Mouse (Mus musculus) embryonic facial prominence, embryonic 11.5 days (tissue): ENCODE data around the gene Zfhx2. TPM values are rescaled to one million over a fixed set of nuclear protein-coding genes. Genes with fewer than 3 reads are reported as not detected.

Source experiments
- ATAC-seq: fragments of 200-750 bp; cut with Nextera tagmentation; replicated peaks from 2 replicates; pipeline ENCODE4 v1.8.0; 2017; ENCODE audit warnings: low read depth; ENCODE audit not compliant: insufficient number of reproducible peaks, low FRiP score, low TSS enrichment
- DNase-seq: peaks from one replicate; pipeline ENCODE4 v3.0.0-alpha.2; 2015; ENCODE audit warnings: low spot score
- H3K27ac ChIP-seq: fragments of 300-500 bp; sonication (generic); replicated peaks from 2 replicates; pipeline ENCODE4 v1.5.1; 2014; ENCODE audit warnings: mild to moderate bottlenecking, low read depth, low read length, control low read depth
- H3K27me3 ChIP-seq: fragments of 300-500 bp; sonication (generic); 2 replicates; pipeline ENCODE4 v1.6.1; 2014; ENCODE audit warnings: mild to moderate bottlenecking, low read length, moderate library complexity, mixed read lengths; ENCODE audit not compliant: control insufficient read depth, insufficient read depth
- H3K36me3 ChIP-seq: fragments of 300-500 bp; sonication (generic); replicated peaks from 2 replicates; pipeline ENCODE4 v1.6.1; 2014; ENCODE audit warnings: low read depth, mild to moderate bottlenecking, low read length, moderate library complexity, mixed read lengths; ENCODE audit not compliant: control insufficient read depth, insufficient read depth
- H3K4me1 ChIP-seq: fragments of 300-500 bp; sonication (generic); 2 replicates; pipeline ENCODE4 v1.6.1; 2014; ENCODE audit warnings: low read length, mixed read lengths; ENCODE audit not compliant: control insufficient read depth, insufficient read depth
- H3K4me2 ChIP-seq: fragments of 300-500 bp; sonication (generic); 2 replicates; pipeline ENCODE4 v1.6.1; 2014; ENCODE audit warnings: low read depth, mild to moderate bottlenecking, control low read depth, low read length, moderate library complexity
- H3K4me3 ChIP-seq: fragments of 300-500 bp; sonication (generic); 2 replicates; pipeline ENCODE4 v1.5.1; 2014; ENCODE audit warnings: low read depth, low read length, control low read depth
- H3K9ac ChIP-seq: fragments of 300-500 bp; sonication (generic); replicated peaks from 2 replicates; pipeline ENCODE4 v1.6.1; 2014; ENCODE audit warnings: mild to moderate bottlenecking, control low read depth, low read length
- H3K9me3 ChIP-seq: fragments of 300-500 bp; sonication (generic); replicated peaks from 2 replicates; pipeline ENCODE4 v1.6.1; 2016; ENCODE audit warnings: mild to moderate bottlenecking, low read length, inconsistent platforms, mixed read lengths; ENCODE audit not compliant: control insufficient read depth
- WGBS: fragments of 180-500 bp; shearing (Covaris S2); extraction: QIAGEN DNeasy Blood & Tissue Kit; methylation state at CpG from one replicate; pipeline ENCODE4 v1.1.7; 2014; 5-methylcytosine and 5-hydroxymethylcytosine counted together
- polyA plus RNA-seq: library from polyadenylated mRNA; unstranded; fragments of >200 nt; fragmentation: Nextera tagmentation; extraction: Ambion mirVana; gene quantifications from 2 replicates; pipeline ENCODE4 v1.2.1, GENCODE M21; 2014

The Zfhx2 gene
- polyA plus RNA-seq, 1 experiment from 2014 or later = 4.5 TPM

DNA sequence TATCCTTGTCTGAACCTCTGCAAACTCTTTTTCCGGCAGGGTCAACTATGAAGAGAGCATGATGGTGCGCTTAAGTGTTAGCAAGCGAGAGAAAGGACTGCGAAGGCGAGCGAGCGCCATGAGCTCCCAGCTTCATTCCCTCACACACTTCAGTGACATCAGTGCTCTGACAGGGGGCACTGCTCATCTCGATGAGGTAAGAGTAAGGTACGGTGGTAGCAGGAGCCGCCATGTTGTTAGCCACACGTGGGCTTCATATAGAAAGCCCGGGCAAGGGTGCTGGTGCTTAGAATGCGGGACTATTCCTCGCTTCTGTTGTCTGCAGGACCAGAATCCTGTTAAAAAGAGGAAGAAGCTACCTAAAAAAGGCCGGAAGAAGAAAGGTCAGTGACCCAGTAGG is 69.1 kb downstream of the Zfhx2 start:
- 92% methylated on average over 15 of the region's 15 CpGs for WGBS

DNA sequence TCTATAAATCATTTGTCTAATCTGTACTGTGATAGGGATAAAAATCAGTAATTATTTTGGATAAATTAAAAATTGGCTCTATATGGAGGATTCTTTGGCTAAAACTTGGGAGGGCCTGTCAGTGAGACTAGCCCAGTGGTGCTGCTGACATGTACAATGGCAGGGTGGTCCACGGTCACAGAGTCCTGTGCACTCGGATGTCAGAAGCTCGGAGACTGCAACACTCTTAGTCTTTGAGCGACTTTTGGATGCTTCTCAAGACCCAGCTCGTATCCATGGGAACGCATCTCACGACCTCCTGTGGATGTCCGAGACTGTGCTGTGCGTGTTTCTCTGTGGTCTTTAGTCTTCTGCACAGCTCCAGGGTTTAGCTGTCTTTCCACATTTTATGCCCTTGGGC is 71.7 kb downstream of the Zfhx2 start:
- no peak for DNase-seq
- no peaks in the 10 kb centered on the region for H3K9me3 ChIP-seq
- 81% methylated on average over 9 of the region's 9 CpGs for WGBS
- no peak for ATAC-seq
- H3K4me3 ChIP-seq = no peak overlapping the region
- no peak overlapping the region for H3K27ac ChIP-seq
- no peaks in the 10 kb centered on the region for H3K27me3 ChIP-seq
- no peak overlapping the region for H3K9ac ChIP-seq
- no peaks in the 10 kb centered on the region for H3K4me1 ChIP-seq
- no peak overlapping the region for H3K4me2 ChIP-seq
- peaks cover 10% of the 10 kb centered on the region for H3K36me3 ChIP-seq

More for the DNA sequence above, 69.1 kb downstream of the Zfhx2 start:
- ATAC-seq (no peak), DNase-seq (no peak)
- no peak overlapping the region for H3K4me2 ChIP-seq
- H3K9ac ChIP-seq = no peak overlapping the region
- H3K4me3 ChIP-seq = no peak overlapping the region
- H3K36me3 ChIP-seq = peaks cover 10% of the 10 kb centered on the region
- no peaks in the 10 kb centered on the region for H3K9me3 ChIP-seq
- H3K27me3 ChIP-seq = no peaks in the 10 kb centered on the region
- no peak overlapping the region for H3K27ac ChIP-seq
- H3K4me1 ChIP-seq = peaks cover 3% of the 10 kb centered on the region

DNA sequence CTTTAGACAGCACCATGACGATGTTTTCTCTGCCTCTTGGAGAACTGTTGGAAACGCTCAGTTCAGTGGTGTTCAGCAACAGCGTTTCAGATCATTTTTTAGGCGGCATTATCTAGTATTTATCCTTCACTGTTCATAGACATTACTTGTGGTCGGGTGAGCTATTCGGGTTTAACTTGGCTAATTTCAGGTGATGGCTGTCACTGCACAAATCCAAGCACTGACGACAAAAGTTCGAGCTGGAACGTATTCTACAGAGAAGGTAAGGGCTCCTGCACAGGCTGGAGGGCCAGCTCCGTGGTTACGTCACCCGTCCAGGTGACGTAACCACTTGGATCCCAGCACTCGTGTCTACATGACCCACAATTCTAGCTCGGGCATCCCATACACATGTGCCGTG is 75.2 kb downstream of the Zfhx2 start:
- H3K4me2 ChIP-seq = no peak overlapping the region
- H3K4me1 ChIP-seq = no peaks in the 10 kb centered on the region
- H3K27me3 ChIP-seq = no peaks in the 10 kb centered on the region
- 94% methylated on average over 16 of the region's 16 CpGs for WGBS
- H3K36me3 ChIP-seq = 0 out of 2 replicates have a peak, but pooled peaks cover 2% of the 10 kb centered on the region
- no peak overlapping the region for H3K9ac ChIP-seq
- ATAC-seq (no peak), DNase-seq (no peak)
- H3K4me3 ChIP-seq = no peak overlapping the region
- H3K27ac ChIP-seq = no peak overlapping the region
- no peaks in the 10 kb centered on the region for H3K9me3 ChIP-seq

DNA sequence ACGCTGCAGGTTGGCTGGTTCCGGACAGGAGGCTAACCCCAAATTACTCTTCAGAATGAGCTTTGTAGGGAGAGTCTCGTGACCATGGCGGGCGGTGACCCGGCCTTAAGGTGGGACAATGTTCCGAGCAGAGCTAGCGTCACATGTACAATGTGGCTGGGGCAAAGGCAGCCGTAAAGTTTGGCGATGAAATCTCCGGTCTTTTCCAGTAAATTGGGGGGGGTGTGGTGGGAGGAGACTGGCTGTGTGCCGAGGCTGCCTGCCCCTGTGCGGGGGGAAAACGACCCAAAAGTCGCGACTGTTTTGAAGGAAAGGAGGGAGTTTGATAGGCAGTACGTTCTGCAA is 76.4 kb downstream of the Zfhx2 start:
- peak overlapping the region; percentile 70 for H3K4me3 ChIP-seq
- DNase-seq = peak; percentile 31
- no peaks in the 10 kb centered on the region for H3K36me3 ChIP-seq
- ATAC-seq = no peak; the same call in 1 of the 2 replicates
- H3K4me2 ChIP-seq = peak overlapping the region; percentile 73
- H3K27ac ChIP-seq = no peak overlapping the region; the same call in 1 of the 2 replicates
- H3K4me1 ChIP-seq = no peaks in the 10 kb centered on the region
- H3K27me3 ChIP-seq = no peaks in the 10 kb centered on the region
- H3K9ac ChIP-seq = peak overlapping the region; percentile 74
- WGBS = 0% methylated on average over 17 of the region's 17 CpGs
- H3K9me3 ChIP-seq = no peaks in the 10 kb centered on the region

DNA sequence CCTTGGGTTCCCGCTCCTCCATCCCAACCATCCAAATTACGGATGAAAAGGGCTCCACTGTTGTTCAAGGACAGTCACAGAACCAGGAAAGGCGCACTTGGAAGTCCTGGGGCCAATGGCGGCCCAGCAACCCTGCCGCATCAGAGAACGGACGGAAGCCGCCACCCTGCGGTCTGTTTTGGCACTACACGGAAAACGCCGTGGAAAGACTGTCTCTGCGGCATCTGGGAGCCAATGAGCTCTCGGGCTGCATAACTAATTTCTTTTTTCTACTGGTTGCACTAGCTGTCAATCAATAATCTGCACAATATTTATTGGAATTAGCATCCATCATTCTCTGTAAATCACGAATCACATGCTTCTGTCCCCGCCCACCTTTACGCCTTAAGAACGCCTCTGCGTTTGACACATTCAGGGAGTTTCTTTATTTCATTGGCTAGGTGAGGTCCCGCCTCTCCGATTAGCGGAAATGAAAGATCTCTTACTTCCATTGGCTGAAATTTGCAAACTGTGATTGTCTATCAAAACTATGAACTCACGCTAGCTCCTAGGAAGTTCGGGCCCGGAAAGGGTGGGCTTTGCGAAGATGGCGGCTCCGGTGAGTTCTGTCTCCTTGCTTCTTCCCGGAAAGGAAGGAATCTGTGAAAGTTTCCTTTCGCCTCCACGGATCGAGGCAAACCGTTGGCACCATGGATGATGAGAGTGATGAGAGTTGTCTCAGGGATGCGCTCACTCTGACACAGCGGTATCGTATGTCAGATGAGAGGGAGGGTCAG is 76.9 kb downstream of the Zfhx2 start, which contains the start of gene Ngdn:
Gene Ngdn, plus strand, starts transcription at position 464 of the 776 bp plus-strand sequence.
- H3K27ac ChIP-seq = peak within 1 kb of the TSS; percentile 83
- H3K4me2 ChIP-seq = peak within 1 kb of the TSS; percentile 73
- H3K27me3 ChIP-seq = no peaks in the 10 kb centered on the region
- H3K9ac ChIP-seq = peak within 1 kb of the TSS; percentile 81
- WGBS = under 1% methylated on average over 36 of the region's 36 CpGs
- H3K4me1 ChIP-seq = no peaks in the 10 kb centered on the region
- peak within 1 kb of the TSS; percentile 70 for H3K4me3 ChIP-seq
- DNase-seq (peak; percentile 99), ATAC-seq (peak; percentile 96)
- H3K9me3 ChIP-seq = no peaks in the 10 kb centered on the region
- H3K36me3 ChIP-seq = no peaks in the 10 kb centered on the region

DNA sequence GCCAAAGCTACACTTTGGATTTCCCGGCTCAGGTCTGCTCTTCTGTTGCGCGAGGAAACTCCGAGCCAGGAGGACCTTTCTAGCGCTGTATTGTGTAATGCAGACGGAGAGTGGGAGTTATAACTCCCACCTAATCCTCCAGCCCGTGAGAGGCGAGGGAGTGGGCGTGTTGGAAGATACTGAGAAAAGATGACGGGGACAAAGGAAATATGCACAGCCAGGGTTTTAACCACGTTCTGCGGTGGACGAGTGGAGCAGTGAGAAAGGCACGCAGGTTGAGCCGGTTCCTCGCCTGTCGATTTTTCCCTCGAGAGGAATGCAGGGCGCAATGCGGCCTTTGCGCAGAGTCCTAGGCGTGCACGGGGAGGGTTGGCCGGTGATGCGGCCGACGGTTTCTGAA is 77.5 kb downstream of the Zfhx2 start:
- DNase-seq (no peak), ATAC-seq (peak; percentile 57)
- no peaks in the 10 kb centered on the region for H3K27me3 ChIP-seq
- peak overlapping the region; percentile 42 for H3K4me3 ChIP-seq
- peak overlapping the region; percentile 83 for H3K27ac ChIP-seq
- no peaks in the 10 kb centered on the region for H3K4me1 ChIP-seq
- H3K36me3 ChIP-seq = no peaks in the 10 kb centered on the region
- H3K9ac ChIP-seq = peak overlapping the region; percentile 81
- peak overlapping the region; percentile 60 for H3K4me2 ChIP-seq
- WGBS = under 1% methylated on average over 27 of the region's 27 CpGs
- no peaks in the 10 kb centered on the region for H3K9me3 ChIP-seq

DNA sequence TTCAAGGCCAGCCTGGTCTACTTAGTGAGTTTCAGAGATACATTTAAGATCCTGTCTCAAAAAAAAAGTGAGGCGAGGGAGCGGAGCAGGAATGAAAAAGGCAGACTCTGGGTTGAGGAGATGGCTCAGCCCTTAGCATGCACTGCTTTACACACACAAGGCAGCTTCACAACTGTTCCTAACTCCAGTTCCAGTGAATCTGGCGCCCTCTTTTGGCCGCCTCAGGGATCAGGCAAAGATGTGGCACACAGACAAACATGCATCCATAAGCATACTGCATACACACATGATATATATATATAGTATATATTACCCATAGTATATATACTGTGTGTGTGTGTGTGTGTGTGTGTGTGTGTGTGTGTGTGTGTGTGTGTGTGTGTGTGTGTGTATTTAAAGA is 81.0 kb downstream of the Zfhx2 start:
- Histone ChIP-seq H3K36me3 (no peaks in the 10 kb centered on the region), H3K4me2 (no peak overlapping the region), H3K4me3 (no peak overlapping the region), H3K9ac (no peak overlapping the region), H3K9me3 (no peaks in the 10 kb centered on the region), H3K4me1 (no peaks in the 10 kb centered on the region), H3K27me3 (no peaks in the 10 kb centered on the region), H3K27ac (no peak overlapping the region)
- ATAC-seq (no peak), DNase-seq (peak; percentile 59)
- 65% methylated on average over 4 of the region's 4 CpGs for WGBS
